Mouse (Mus musculus) adrenal gland, postnatal 36 days (tissue): ENCODE data around the gene Tmtc1. TPM values are rescaled to one million over a fixed set of nuclear protein-coding genes. Genes with fewer than 3 reads are reported as not detected.

Experiments used
- total RNA-seq, 2 experiments: library from RNA; stranded (reverse); gene quantifications; 2 replicates each; pipeline ENCODE4 v1.2.3; 2021

Gene Tmtc1
- total RNA-seq, 2 experiments from 2014 or later: 12.0 to 13.8 TPM

Other genes with a start within 250 kb of the Tmtc1 start
- 10 to 100 TPM; 72.0 to 83.2 TPM for gene Ergic2, start 232.0 kb downstream of the Tmtc1 start, total RNA-seq